Mouse (Mus musculus) forebrain, embryonic 10.5 days (tissue): Measurements from ENCODE around the gene Prkar1b. TPM values are rescaled to one million over a fixed set of nuclear protein-coding genes. Genes with fewer than 3 reads are reported as not detected.

ENCODE experiments used
- DNase-seq: peaks from one replicate; pipeline ENCODE4 v3.0.0-alpha.2; 2017; ENCODE audit warnings: low spot score; ENCODE audit errors: extremely low spot score
- H3K27ac ChIP-seq: fragments of 300-500 bp; sonication (generic); 2 replicates; pipeline ENCODE4 v1.5.1; 2016; ENCODE audit warnings: mild to moderate bottlenecking
- H3K27me3 ChIP-seq: fragments of 300-500 bp; sonication (generic); 2 replicates; pipeline ENCODE4 v1.6.1; 2016; ENCODE audit warnings: mild to moderate bottlenecking; ENCODE audit not compliant: poor library complexity, severe bottlenecking
- H3K36me3 ChIP-seq: fragments of 300-500 bp; sonication (generic); replicated peaks from 2 replicates; pipeline ENCODE4 v1.6.1; 2016; ENCODE audit warnings: mild to moderate bottlenecking, moderate library complexity
- H3K4me1 ChIP-seq: fragments of 300-500 bp; sonication (generic); 2 replicates; pipeline ENCODE4 v1.6.1; 2016
- H3K4me3 ChIP-seq: fragments of 300-500 bp; sonication (generic); 2 replicates; pipeline ENCODE4 v1.5.1; 2016; ENCODE audit warnings: mild to moderate bottlenecking, moderate library complexity
- H3K9me3 ChIP-seq: fragments of 300-500 bp; sonication (generic); 2 replicates; pipeline ENCODE4 v1.6.1; 2016; ENCODE audit warnings: mild to moderate bottlenecking, moderate library complexity
- WGBS: fragments of 180-500 bp; shearing (Covaris S2); methylation state at CpG from one replicate; pipeline ENCODE4 v1.1.7; 2016; 5-methylcytosine and 5-hydroxymethylcytosine counted together
- polyA plus RNA-seq: library from polyadenylated mRNA; unstranded; fragments of >200 nt; fragmentation: Nextera tagmentation; extraction: Ambion mirVana; gene quantifications from 2 replicates; pipeline ENCODE4 v1.2.1, GENCODE M21; 2016

The Prkar1b gene
- polyA plus RNA-seq, 1 experiment from 2014 or later: 5.1 TPM

GRCm38 (mm10) chr5:139064611-139065010 is 85.2 kb downstream of the Prkar1b start:
- no peak overlapping the region for H3K4me3 ChIP-seq
- H3K36me3 ChIP-seq: no peaks in the 10 kb centered on the region
- H3K27ac ChIP-seq: no peak overlapping the region
- no peaks in the 10 kb centered on the region for H3K27me3 ChIP-seq
- H3K4me1 ChIP-seq: peaks cover 6% of the 10 kb centered on the region; the same call in 1 of the 2 replicates
- no peaks in the 10 kb centered on the region for H3K9me3 ChIP-seq
- no peak for DNase-seq
- 69% methylated on average over 5 of the region's 5 CpGs for WGBS

DNA sequence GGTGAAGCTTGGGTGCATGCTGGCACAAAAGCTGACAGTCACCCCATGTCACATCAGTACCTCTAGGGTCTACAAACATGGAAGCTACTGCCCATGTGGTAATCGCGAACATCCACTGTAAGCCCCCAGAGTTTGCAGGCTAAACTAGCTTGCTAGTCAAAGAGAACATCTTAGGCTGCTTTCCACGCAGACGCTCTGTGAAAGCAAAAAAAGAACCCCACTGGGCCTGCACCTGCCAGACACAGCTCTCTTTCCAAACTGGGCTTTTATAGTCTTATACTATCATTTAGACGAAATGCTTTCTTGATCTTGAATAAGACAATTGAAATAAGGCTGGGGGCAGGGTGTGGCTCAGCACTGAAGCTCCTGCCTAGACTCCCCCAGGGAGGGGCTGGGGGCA is 88.1 kb downstream of the Prkar1b start:
- Histone ChIP-seq H3K4me1 (peaks cover 3% of the 10 kb centered on the region), H3K36me3 (no peaks in the 10 kb centered on the region), H3K27me3 (no peaks in the 10 kb centered on the region), H3K9me3 (no peaks in the 10 kb centered on the region), H3K4me3 (no peak overlapping the region), H3K27ac (no peak overlapping the region)
- 81% methylated on average over 5 of the region's 5 CpGs for WGBS
- no peak for DNase-seq

- DNase-seq: no peak
- Histone ChIP-seq H3K9me3 (no peaks in the 10 kb centered on the region), H3K27ac (no peak overlapping the region), H3K4me1 (peaks cover 9% of the 10 kb centered on the region), H3K36me3 (no peaks in the 10 kb centered on the region), H3K4me3 (no peak overlapping the region), H3K27me3 (no peaks in the 10 kb centered on the region)
- WGBS: 87% methylated on average over 12 of the region's 12 CpGs
Measured at GRCm38 (mm10) chr5:139060460-139061051, 89.2 kb downstream of the Prkar1b start.

GRCm38 (mm10) chr5:139053176-139053575 is 96.6 kb downstream of the Prkar1b start:
- DNase-seq: no peak
- Histone ChIP-seq H3K4me3 (no peak overlapping the region), H3K4me1 (peaks cover 13% of the 10 kb centered on the region), H3K36me3 (no peaks in the 10 kb centered on the region), H3K27me3 (no peaks in the 10 kb centered on the region), H3K9me3 (no peaks in the 10 kb centered on the region), H3K27ac (no peak overlapping the region)
- whole genome bisulfite sequencing: 87% methylated on average over 10 of the region's 10 CpGs

DNA sequence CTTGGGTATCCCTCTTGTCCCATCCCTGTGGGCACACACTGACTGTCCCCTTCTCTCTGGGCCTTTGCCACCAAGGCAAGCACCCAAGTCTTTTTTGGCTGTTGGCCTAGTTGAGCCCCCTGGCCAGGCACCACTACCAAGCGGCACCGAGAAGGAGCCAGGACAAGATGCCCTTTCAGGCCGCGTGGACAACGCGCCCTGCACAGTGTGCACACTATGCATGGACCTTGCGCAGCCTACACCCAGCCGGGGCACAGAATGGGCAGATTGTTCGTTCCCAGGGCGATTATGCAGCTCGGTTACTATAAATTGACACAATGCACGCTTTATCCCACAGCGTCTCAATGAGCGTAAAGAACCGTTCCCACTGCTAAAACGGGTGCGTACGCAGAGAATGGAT is 98.5 kb downstream of the Prkar1b start:
- H3K27ac ChIP-seq: no peak overlapping the region
- H3K27me3 ChIP-seq: no peaks in the 10 kb centered on the region

GRCm38 (mm10) chr5:139049367-139049766 is 100.4 kb downstream of the Prkar1b start:
- Histone ChIP-seq H3K4me3 (no peak overlapping the region), H3K27me3 (no peaks in the 10 kb centered on the region), H3K36me3 (no peaks in the 10 kb centered on the region), H3K4me1 (peaks cover 13% of the 10 kb centered on the region; the same call in 1 of the 2 replicates), H3K27ac (no peak overlapping the region), H3K9me3 (no peaks in the 10 kb centered on the region)
- 89% methylated on average over 7 of the region's 7 CpGs for WGBS
- DNase-seq: no peak

More for the DNA sequence above, 98.5 kb downstream of the Prkar1b start:
- H3K9me3 ChIP-seq: no peaks in the 10 kb centered on the region
- H3K36me3 ChIP-seq: no peaks in the 10 kb centered on the region
- DNase-seq: no peak
- H3K4me1 ChIP-seq: peaks cover 16% of the 10 kb centered on the region
- no peak overlapping the region for H3K4me3 ChIP-seq
- 94% methylated on average over 18 of the region's 18 CpGs for WGBS

- H3K9me3 ChIP-seq: no peaks in the 10 kb centered on the region
- peaks cover 13% of the 10 kb centered on the region; the same call in 1 of the 2 replicates for H3K4me1 ChIP-seq
- WGBS: 81% methylated on average over 2 of the region's 2 CpGs
- H3K4me3 ChIP-seq: no peak overlapping the region
- H3K27ac ChIP-seq: no peak overlapping the region
- H3K27me3 ChIP-seq: no peaks in the 10 kb centered on the region
- DNase-seq: no peak
- no peaks in the 10 kb centered on the region for H3K36me3 ChIP-seq
Measured at GRCm38 (mm10) chr5:139047171-139047570, 102.6 kb downstream of the Prkar1b start.

DNA sequence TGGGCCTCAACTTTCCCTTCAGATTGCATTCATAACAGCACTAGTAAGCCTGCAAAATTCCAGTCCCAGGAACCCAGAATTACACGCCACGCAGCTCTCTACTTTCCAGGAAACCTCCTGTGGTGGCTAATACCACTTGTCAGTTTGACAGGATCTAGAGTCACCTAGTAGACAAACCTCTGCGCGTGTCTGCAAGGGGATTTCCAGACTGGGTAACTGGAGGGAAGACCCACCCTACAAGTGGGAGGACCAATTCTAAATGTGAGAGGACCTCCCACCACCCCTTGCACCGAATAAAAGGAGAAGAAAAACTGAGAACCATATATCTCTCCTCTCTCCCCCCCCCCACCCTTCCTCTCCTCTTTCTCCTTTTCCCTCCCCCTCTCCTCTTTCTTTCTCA is 103.2 kb downstream of the Prkar1b start:
- H3K9me3 ChIP-seq: no peaks in the 10 kb centered on the region
- H3K36me3 ChIP-seq: no peaks in the 10 kb centered on the region
- WGBS: 85% methylated on average over 5 of the region's 5 CpGs
- H3K4me3 ChIP-seq: no peak overlapping the region
- no peak overlapping the region for H3K27ac ChIP-seq
- DNase-seq: no peak
- H3K4me1 ChIP-seq: peaks cover 13% of the 10 kb centered on the region; the same call in 1 of the 2 replicates
- H3K27me3 ChIP-seq: no peaks in the 10 kb centered on the region

DNA sequence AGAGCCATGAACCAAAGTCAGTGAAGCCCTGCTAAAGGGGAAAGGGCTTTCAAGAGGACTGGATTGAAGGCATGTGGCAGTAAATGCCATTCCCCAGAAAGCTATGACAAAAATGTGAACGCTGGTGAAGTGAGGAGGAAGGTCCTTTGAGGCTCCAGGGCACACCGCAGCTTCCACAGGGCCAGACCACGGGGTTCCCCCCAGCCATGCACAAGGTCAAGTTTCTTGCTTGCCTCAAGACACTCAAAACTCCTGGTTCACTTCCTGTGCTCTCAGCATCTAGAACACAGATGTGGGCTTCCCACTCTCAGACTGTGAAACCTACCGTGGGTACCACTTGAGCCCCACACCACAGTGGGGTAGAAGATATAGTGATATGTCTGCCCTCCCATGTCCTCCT is 106.3 kb downstream of the Prkar1b start:
- Histone ChIP-seq H3K4me1 (peaks cover 13% of the 10 kb centered on the region; the same call in 1 of the 2 replicates), H3K36me3 (no peaks in the 10 kb centered on the region), H3K27ac (no peak overlapping the region), H3K9me3 (no peaks in the 10 kb centered on the region), H3K4me3 (no peak overlapping the region), H3K27me3 (no peaks in the 10 kb centered on the region)
- DNase-seq: no peak
- WGBS: 87% methylated on average over 4 of the region's 4 CpGs

GRCm38 (mm10) chr5:139042299-139042698 is 107.5 kb downstream of the Prkar1b start:
- no peaks in the 10 kb centered on the region for H3K9me3 ChIP-seq
- no peak overlapping the region for H3K27ac ChIP-seq
- H3K4me3 ChIP-seq: no peak overlapping the region
- H3K4me1 ChIP-seq: peaks cover 1% of the 10 kb centered on the region; the same call in 1 of the 2 replicates
- H3K36me3 ChIP-seq: no peaks in the 10 kb centered on the region
- no peak for DNase-seq
- no peaks in the 10 kb centered on the region for H3K27me3 ChIP-seq
- 84% methylated on average over 12 of the region's 12 CpGs for WGBS

DNA sequence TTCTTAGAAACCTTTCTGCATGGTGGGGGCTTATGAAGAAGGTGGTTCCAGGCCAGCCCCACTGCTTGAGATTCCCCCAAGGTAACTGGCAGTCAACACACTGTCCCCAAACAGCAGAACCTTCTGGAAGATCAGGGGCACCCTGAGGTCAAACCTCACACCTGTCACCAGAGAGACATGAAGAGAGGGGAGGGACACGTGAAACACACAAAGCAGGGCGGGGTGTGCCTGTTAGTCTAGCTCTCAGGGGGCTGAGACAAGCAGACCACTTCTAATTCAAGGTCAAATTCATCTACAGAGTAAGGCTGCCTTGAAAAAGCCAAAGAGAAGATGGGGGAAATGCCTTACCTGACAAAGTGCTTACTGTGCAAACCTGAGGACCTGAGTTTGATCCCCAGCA is 114.6 kb downstream of the Prkar1b start:
- Histone ChIP-seq H3K9me3 (no peaks in the 10 kb centered on the region), H3K4me1 (peaks cover 29% of the 10 kb centered on the region), H3K36me3 (no peaks in the 10 kb centered on the region), H3K27me3 (no peaks in the 10 kb centered on the region), H3K4me3 (no peak overlapping the region), H3K27ac (peak overlapping the region; percentile 20; the same call in 1 of the 2 replicates)
- WGBS: 78% methylated on average over 2 of the region's 2 CpGs
- no peak for DNase-seq

DNA sequence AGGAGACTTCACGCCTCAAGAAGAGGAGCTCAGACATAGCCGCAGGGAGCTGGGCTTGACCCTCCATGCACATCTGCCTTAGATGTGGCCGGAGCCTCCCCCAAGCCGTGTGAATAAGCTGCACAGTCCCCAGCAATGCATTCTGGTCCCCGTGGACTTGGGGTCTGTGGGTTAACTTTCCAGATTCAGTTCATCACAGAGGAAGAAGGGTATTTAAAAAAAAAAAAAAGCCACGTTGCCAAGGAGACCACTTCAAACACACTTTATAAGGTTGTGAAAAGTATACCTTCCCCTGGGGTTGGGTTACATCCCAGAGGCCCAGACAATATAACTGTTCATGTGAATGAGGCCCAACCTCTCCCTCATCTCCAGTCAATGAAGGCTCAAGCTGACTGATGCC is 115.1 kb downstream of the Prkar1b start:
- DNase-seq: no peak
- 53% methylated on average over 6 of the region's 6 CpGs for WGBS
- H3K27ac ChIP-seq: peak overlapping the region; percentile 79; the same call in 1 of the 2 replicates
- H3K27me3 ChIP-seq: no peaks in the 10 kb centered on the region
- H3K9me3 ChIP-seq: no peaks in the 10 kb centered on the region
- no peak overlapping the region for H3K4me3 ChIP-seq
- H3K36me3 ChIP-seq: no peaks in the 10 kb centered on the region
- peaks cover 29% of the 10 kb centered on the region for H3K4me1 ChIP-seq

GRCm38 (mm10) chr5:139033406-139034317 is 116.1 kb downstream of the Prkar1b start:
- peaks cover 29% of the 10 kb centered on the region for H3K4me1 ChIP-seq
- no peaks in the 10 kb centered on the region for H3K27me3 ChIP-seq
- H3K36me3 ChIP-seq: no peaks in the 10 kb centered on the region
- WGBS: 39% methylated on average over 14 of the region's 14 CpGs
- no peak overlapping the region for H3K4me3 ChIP-seq
- no peak for DNase-seq
- peak overlapping the region; percentile 79 for H3K27ac ChIP-seq
- H3K9me3 ChIP-seq: no peaks in the 10 kb centered on the region
